Mouse (Mus musculus): ENCODE data around the gene BC048679. TPM values are rescaled to one million over a fixed set of nuclear protein-coding genes. Genes with fewer than 3 reads are reported as not detected.
"Not testable (repeated sequence)": the region's sequence is repeated elsewhere in the genome, so short reads cannot be mapped to it uniquely, and the experiment has no call there.

Gene BC048679
- total and polyA plus RNA-seq, 3 experiments: not detected

- TF ChIP-seq POLR2A (IDR thresholded peaks at IDR 0.05; ENCODE audit: insufficient read depth, low read depth, low read length) (no peak), EP300 (IDR thresholded peaks at IDR 0.05; ENCODE audit: insufficient read depth, low read depth, low read length) (no peak), CTCF (IDR thresholded peaks at IDR 0.05) (no peak)
- Histone ChIP-seq H3K27ac (no peak overlapping the region), H3K4me1 (ENCODE audit: control insufficient read depth, insufficient read depth, low read length) (no peaks in the 10 kb centered on the region), H3K27me3 (ENCODE audit: control insufficient read depth, insufficient read depth, low read length) (0 out of 2 replicates have a peak, but pooled peaks cover 2% of the 10 kb centered on the region), H3K4me3 (no peak overlapping the region), H3K36me3 (ENCODE audit: control insufficient read depth, insufficient read depth, low read length) (no peaks in the 10 kb centered on the region), H3K79me2 (replicated peaks; ENCODE audit: control insufficient read depth, insufficient read depth, low read length) (no peaks in the 10 kb centered on the region), H3K9ac (ENCODE audit: low read depth, low read length) (no peak overlapping the region)
- 64% methylated on average over 9 of the region's 9 CpGs for WGBS
- intact Hi-C loops (cut with DNase I): no loop called here
- DNase-seq: no peak
Measured at GRCm38 (mm10) chr7:81492628-81493027, 5.5 kb downstream of the BC048679 start.

- no peak for TF ChIP-seq POLR2A (IDR thresholded peaks at IDR 0.05; ENCODE audit: insufficient read depth, low read depth, low read length)
- TF ChIP-seq EP300 (IDR thresholded peaks at IDR 0.05; ENCODE audit: insufficient read depth, low read depth, low read length): no peak
- TF ChIP-seq CTCF (IDR thresholded peaks at IDR 0.05): no peak
- no peaks in the 10 kb centered on the region for H3K4me1 ChIP-seq (ENCODE audit: control insufficient read depth, insufficient read depth, low read length)
- 23% methylated on average over 9 of the region's 9 CpGs for WGBS
- no peaks in the 10 kb centered on the region for H3K79me2 ChIP-seq (replicated peaks; ENCODE audit: control insufficient read depth, insufficient read depth, low read length)
- H3K4me3 ChIP-seq: no peak overlapping the region
- intact Hi-C loops (cut with DNase I): no loop called here
- 0 out of 2 replicates have a peak, but pooled peaks cover 2% of the 10 kb centered on the region for H3K27me3 ChIP-seq (ENCODE audit: control insufficient read depth, insufficient read depth, low read length)
- no peak overlapping the region for H3K27ac ChIP-seq
- DNase-seq: no peak
- no peaks in the 10 kb centered on the region for H3K36me3 ChIP-seq (ENCODE audit: control insufficient read depth, insufficient read depth, low read length)
- H3K9ac ChIP-seq (ENCODE audit: low read depth, low read length): no peak overlapping the region
Measured at GRCm38 (mm10) chr7:81489649-81490048, 8.4 kb downstream of the BC048679 start.

- Histone ChIP-seq H3K27me3 (ENCODE audit: control insufficient read depth, insufficient read depth, low read length) (peaks cover 3% of the 10 kb centered on the region), H3K9ac (ENCODE audit: low read depth, low read length) (no peak overlapping the region), H3K79me2 (replicated peaks; ENCODE audit: control insufficient read depth, insufficient read depth, low read length) (no peaks in the 10 kb centered on the region), H3K4me3 (no peak overlapping the region), H3K4me1 (ENCODE audit: control insufficient read depth, insufficient read depth, low read length) (no peaks in the 10 kb centered on the region), H3K36me3 (ENCODE audit: control insufficient read depth, insufficient read depth, low read length) (no peaks in the 10 kb centered on the region), H3K27ac (no peak overlapping the region)
- intact Hi-C loops (cut with DNase I): no loop called here
- no peak for TF ChIP-seq CTCF (IDR thresholded peaks at IDR 0.05)
- no peak for TF ChIP-seq EP300 (IDR thresholded peaks at IDR 0.05; ENCODE audit: insufficient read depth, low read depth, low read length)
- TF ChIP-seq POLR2A (IDR thresholded peaks at IDR 0.05; ENCODE audit: insufficient read depth, low read depth, low read length): no peak
- no peak for DNase-seq
- 6% methylated on average over 8 of the region's 8 CpGs for WGBS
Measured at GRCm38 (mm10) chr7:81480800-81481199, 17.3 kb downstream of the BC048679 start.

GRCm38 (mm10) chr7:81479531-81480090 lies 18.5 kb downstream of the BC048679 start:
- WGBS: 55% methylated on average over 3 of the region's 3 CpGs
- Histone ChIP-seq H3K9ac (ENCODE audit: low read depth, low read length) (no peak overlapping the region), H3K4me3 (no peak overlapping the region), H3K4me1 (ENCODE audit: control insufficient read depth, insufficient read depth, low read length) (no peaks in the 10 kb centered on the region), H3K27me3 (ENCODE audit: control insufficient read depth, insufficient read depth, low read length) (peaks cover 3% of the 10 kb centered on the region), H3K27ac (no peak overlapping the region), H3K36me3 (ENCODE audit: control insufficient read depth, insufficient read depth, low read length) (no peaks in the 10 kb centered on the region), H3K79me2 (replicated peaks; ENCODE audit: control insufficient read depth, insufficient read depth, low read length) (no peaks in the 10 kb centered on the region)
- TF ChIP-seq POLR2A (IDR thresholded peaks at IDR 0.05; ENCODE audit: insufficient read depth, low read depth, low read length) (no peak), CTCF (IDR thresholded peaks at IDR 0.05) (no peak), EP300 (IDR thresholded peaks at IDR 0.05; ENCODE audit: insufficient read depth, low read depth, low read length) (no peak)
- intact Hi-C loops (cut with DNase I): no loop called here
- no peak for DNase-seq

GRCm38 (mm10) chr7:81478261-81478660 lies 19.8 kb downstream of the BC048679 start:
- H3K27ac ChIP-seq; DNase-seq; H3K4me1 ChIP-seq (ENCODE audit: control insufficient read depth, insufficient read depth, low read length); H3K79me2 ChIP-seq (replicated peaks; ENCODE audit: control insufficient read depth, insufficient read depth, low read length); H3K27me3 ChIP-seq (ENCODE audit: control insufficient read depth, insufficient read depth, low read length); H3K9ac ChIP-seq (ENCODE audit: low read depth, low read length); H3K4me3 ChIP-seq; intact Hi-C loops (cut with DNase I); H3K36me3 ChIP-seq (ENCODE audit: control insufficient read depth, insufficient read depth, low read length): not testable (repeated sequence)

- Histone ChIP-seq H3K27me3 (ENCODE audit: control insufficient read depth, insufficient read depth, low read length) (peaks cover 3% of the 10 kb centered on the region), H3K4me3 (no peak overlapping the region), H3K9ac (ENCODE audit: low read depth, low read length) (no peak overlapping the region), H3K27ac (no peak overlapping the region), H3K36me3 (ENCODE audit: control insufficient read depth, insufficient read depth, low read length) (no peaks in the 10 kb centered on the region), H3K79me2 (replicated peaks; ENCODE audit: control insufficient read depth, insufficient read depth, low read length) (no peaks in the 10 kb centered on the region), H3K4me1 (ENCODE audit: control insufficient read depth, insufficient read depth, low read length) (no peaks in the 10 kb centered on the region)
- TF ChIP-seq POLR2A (IDR thresholded peaks at IDR 0.05; ENCODE audit: insufficient read depth, low read depth, low read length) (no peak), CTCF (IDR thresholded peaks at IDR 0.05) (no peak), EP300 (IDR thresholded peaks at IDR 0.05; ENCODE audit: insufficient read depth, low read depth, low read length) (no peak)
- intact Hi-C loops (cut with DNase I): no loop called here
- no peak for DNase-seq
- WGBS: 9% methylated on average over 24 of the region's 24 CpGs
Measured at GRCm38 (mm10) chr7:81476833-81477232, 21.2 kb downstream of the BC048679 start.
